12 mouse cellular contexts compared by ENCODE assay signal in genomic region chr5:144191026-144191425, GRCm38 (mm10). TPM values are rescaled to one million over a fixed set of nuclear protein-coding genes. Genes with fewer than 3 reads are reported as not detected.
A peak's percentile ranks its signal among the peaks of the same experiment; 100 is the strongest.
DNase-seq lines count a peak whose midpoint lies in the region; ATAC-seq and TF ChIP-seq lines count a peak whose summit lies in the region.
"Had no signal": no experiment of that assay in that cellular context is flagged by ENCODE, and none has a peak within 500 bp of the region (broad histone marks: within the 10 kb centered on the region; RNA-seq: fewer than 3 reads in every experiment).

No protein-coding gene starts in this region.

- peaks cover 22% of the 10 kb centered on the region for H3K4me1 ChIP-seq in heart, embryonic 15.5 days (replicated peaks)
- H3K4me1 ChIP-seq in limb, embryonic 11.5 days (ENCODE audit: control insufficient read depth, insufficient read depth, low read length), result peaks cover 5% of the 10 kb centered on the region
- H3K4me1 ChIP-seq in stomach, postnatal 0 days (replicated peaks; ENCODE audit: control insufficient read depth, insufficient read depth), result no peaks in the 10 kb centered on the region; the same call in none of the 2 replicates

- 49% methylated on average over 23 of the region's 23 CpGs for WGBS in heart, embryonic 15.5 days
- 50% methylated on average over 23 of the region's 23 CpGs for WGBS in limb, embryonic 11.5 days
- WGBS in stomach, postnatal 0 days, result 50% methylated on average over 22 of the region's 23 CpGs

- TF ChIP-seq CTCF in stomach, postnatal 0 days (IDR thresholded peaks at IDR 0.05; ENCODE audit: low read depth), result no peak

- no peaks in the 10 kb centered on the region for H3K9me3 ChIP-seq in heart, embryonic 15.5 days (replicated peaks)
- no peaks in the 10 kb centered on the region for H3K9me3 ChIP-seq in limb, embryonic 11.5 days (ENCODE audit: control insufficient read depth, low read length)
- no peaks in the 10 kb centered on the region for H3K9me3 ChIP-seq in stomach, postnatal 0 days (ENCODE audit: control insufficient read depth, low read length)

- no peak for TF ChIP-seq EP300 in stomach, postnatal 0 days (optimal IDR thresholded peaks at IDR 0.05)

- H3K27ac ChIP-seq in heart, embryonic 15.5 days, result no peak overlapping the region
- no peak overlapping the region for H3K27ac ChIP-seq in limb, embryonic 11.5 days (replicated peaks; ENCODE audit: low read depth, low read length)
- no peak overlapping the region for H3K27ac ChIP-seq in stomach, postnatal 0 days (replicated peaks)

- ATAC-seq in heart, embryonic 15.5 days (replicated peaks; ENCODE audit: insufficient number of reproducible peaks, insufficient read depth, low FRiP score, low read depth), result no peak
- no peak for ATAC-seq in limb, embryonic 11.5 days (ENCODE audit: insufficient number of reproducible peaks, low FRiP score, low TSS enrichment, low read depth)
- no peak for ATAC-seq in stomach, postnatal 0 days (ENCODE audit: low FRiP score, low TSS enrichment)

- no peaks in the 10 kb centered on the region for H3K27me3 ChIP-seq in heart, embryonic 15.5 days
- H3K27me3 ChIP-seq in limb, embryonic 11.5 days (ENCODE audit: control insufficient read depth, insufficient read depth, low read length), result no peaks in the 10 kb centered on the region
- H3K27me3 ChIP-seq in stomach, postnatal 0 days (ENCODE audit: control insufficient read depth, insufficient read depth, low read length), result no peaks in the 10 kb centered on the region

- no peak overlapping the region for H3K4me2 ChIP-seq in heart, embryonic 15.5 days
- H3K4me2 ChIP-seq in limb, embryonic 11.5 days (ENCODE audit: low read depth, severe bottlenecking), result no peak overlapping the region
- H3K4me2 ChIP-seq in stomach, postnatal 0 days (replicated peaks; ENCODE audit: low read depth), result peak overlapping the region; percentile 50

- H3K9ac ChIP-seq in heart, embryonic 15.5 days, result peak overlapping the region; percentile 17; the same call in 1 of the 2 replicates
- no peak overlapping the region for H3K9ac ChIP-seq in limb, embryonic 11.5 days (ENCODE audit: low read length)
- peak overlapping the region; percentile 48; the same call in 1 of the 2 replicates for H3K9ac ChIP-seq in stomach, postnatal 0 days (ENCODE audit: low read length)

- intact Hi-C loops in gastrocnemius, postnatal 14 days (cut with DNase I; ENCODE audit: low total_unique reads), result no loop called here

- no peak overlapping the region for H3K4me3 ChIP-seq in heart, embryonic 15.5 days
- no peak overlapping the region for H3K4me3 ChIP-seq in limb, embryonic 11.5 days (ENCODE audit: low read depth, low read length)
- H3K4me3 ChIP-seq in stomach, postnatal 0 days (ENCODE audit: low read depth, low read length), result peak overlapping the region; percentile 28

- H3K36me3 ChIP-seq in heart, embryonic 15.5 days, result no peaks in the 10 kb centered on the region
- 0 out of 2 replicates have a peak, but pooled peaks cover 2% of the 10 kb centered on the region for H3K36me3 ChIP-seq in limb, embryonic 11.5 days (ENCODE audit: control insufficient read depth, insufficient read depth, low read length)
- peaks cover 3% of the 10 kb centered on the region for H3K36me3 ChIP-seq in stomach, postnatal 0 days (ENCODE audit: control insufficient read depth, insufficient read depth, low read length)

- DNase-seq in heart, postnatal 4 days, result no peak
- peak; percentile 17 for DNase-seq in right cerebral cortex, postnatal 4 days
- no peak for DNase-seq in right cerebral cortex, postnatal 25 days
- peak; percentile 38 for DNase-seq in limb, embryonic 11.5 days (ENCODE audit: low spot score)
- DNase-seq in stomach, postnatal 0 days (ENCODE audit: low spot score), result no peak
- no peak for DNase-seq in gastrocnemius, postnatal 14 days
- no peak for DNase-seq in kidney, postnatal 36 days
- DNase-seq: adrenal gland, adult 8-10 months; kidney, adult 18-20 months; lung, adult 18-20 months; thymus, adult 2 months had no signal

RNA-seq across cellular contexts. Expression of gene Bhlha15, which starts 0.9 kb away (rescaled TPM):
- polyA plus RNA-seq in heart, embryonic 15.5 days (2015; fragmentation: Nextera tagmentation; extraction: Ambion mirVana), result 0.09 and 0.24 TPM in 2 replicates
- under 1 TPM; 0.07 TPM for total RNA-seq in heart, postnatal 4 days (2021)
- polyA plus RNA-seq in limb, embryonic 11.5 days (2014; fragmentation: Nextera tagmentation; extraction: Ambion mirVana), result 0.06 and 0.15 TPM in 2 replicates
- 9.2 and 11.6 TPM in 2 replicates for polyA plus RNA-seq in stomach, postnatal 0 days (2015; fragmentation: Nextera tagmentation; extraction: Ambion mirVana)
- not detected for total RNA-seq in gastrocnemius, postnatal 14 days (2021)

RNA-seq across cellular contexts. Expression of gene Tecpr1, which starts 32.4 kb away (rescaled TPM):
- polyA plus RNA-seq in heart, embryonic 15.5 days (2015; fragmentation: Nextera tagmentation; extraction: Ambion mirVana), result 13.9 and 19.5 TPM in 2 replicates
- total RNA-seq in heart, postnatal 4 days (2021), result 10 to 100 TPM; 24.1 to 26.0 TPM
- 11.3 and 13.5 TPM in 2 replicates for polyA plus RNA-seq in limb, embryonic 11.5 days (2014; fragmentation: Nextera tagmentation; extraction: Ambion mirVana)
- 15.4 and 16.9 TPM in 2 replicates for polyA plus RNA-seq in stomach, postnatal 0 days (2015; fragmentation: Nextera tagmentation; extraction: Ambion mirVana)
- 10 to 100 TPM; 13.9 to 17.8 TPM for total RNA-seq in gastrocnemius, postnatal 14 days (2021)

RNA-seq across cellular contexts. Expression of gene Bri3, which starts 53.2 kb away (rescaled TPM):
- polyA plus RNA-seq in heart, embryonic 15.5 days (2015; fragmentation: Nextera tagmentation; extraction: Ambion mirVana), result 153 and 183 TPM in 2 replicates
- total RNA-seq in heart, postnatal 4 days (2021), result 100 to 1,000 TPM; 180 to 221 TPM
- 128 and 132 TPM in 2 replicates for polyA plus RNA-seq in limb, embryonic 11.5 days (2014; fragmentation: Nextera tagmentation; extraction: Ambion mirVana)
- polyA plus RNA-seq in stomach, postnatal 0 days (2015; fragmentation: Nextera tagmentation; extraction: Ambion mirVana), result 197 and 214 TPM in 2 replicates
- 10 to 100 TPM; 39.1 to 39.7 TPM for total RNA-seq in gastrocnemius, postnatal 14 days (2021)

Comparison
In these comparisons a context has a peak if more than half of its experiments do, and no peak if none do; other contexts are left out.
1. DNase-seq: peak in right cerebral cortex, postnatal 4 days (single experiment) and limb, embryonic 11.5 days (single experiment); none in heart, postnatal 4 days (single experiment), right cerebral cortex, postnatal 25 days (single experiment), stomach, postnatal 0 days (single experiment), gastrocnemius, postnatal 14 days (single experiment) and kidney, postnatal 36 days (0 of 2).